30 mouse cellular contexts compared by ENCODE assay signal in genomic region chr14:27198490-27199089, GRCm38 (mm10).
A peak's percentile ranks its signal among the peaks of the same experiment; 100 is the strongest.
DNase-seq lines count a peak whose midpoint lies in the region; ATAC-seq and TF ChIP-seq lines count a peak whose summit lies in the region.
"Had no signal": no experiment of that assay in that cellular context is flagged by ENCODE, and none has a peak within 500 bp of the region (broad histone marks: within the 10 kb centered on the region; RNA-seq: fewer than 3 reads in every experiment).

No protein-coding gene starts in this region.

- no peaks in the 10 kb centered on the region for H3K36me3 ChIP-seq in myocyte (ENCODE audit: control insufficient read depth, insufficient read depth)
- H3K36me3 ChIP-seq in stomach, postnatal 0 days (ENCODE audit: control insufficient read depth, insufficient read depth, low read length) = no peaks in the 10 kb centered on the region
- H3K36me3 ChIP-seq: embryonic facial prominence, embryonic 12.5 days; embryonic facial prominence, embryonic 15.5 days; forebrain, embryonic 12.5 days; forebrain, embryonic 15.5 days; G1E; heart, embryonic 12.5 days; heart, embryonic 15.5 days; hindbrain, embryonic 10.5 days; intestine, embryonic 15.5 days had no signal

- no peaks in the 10 kb centered on the region for H3K79me2 ChIP-seq in myocyte (ENCODE audit: control insufficient read depth, insufficient read depth)

- ATAC-seq in CD4-positive, CD25-positive, alpha-beta regulatory T cell, adult 4 months = peak; percentile 85
- no peak for ATAC-seq in stomach, postnatal 0 days (ENCODE audit: low FRiP score, low TSS enrichment)
- ATAC-seq: forebrain, embryonic 15.5 days; hindbrain, postnatal 0 days; intestine, embryonic 15.5 days; Patski had no signal

- TF ChIP-seq EP300 in stomach, postnatal 0 days (optimal IDR thresholded peaks at IDR 0.05) = no peak

- no peak overlapping the region for H3ac ChIP-seq in myocyte (ENCODE audit: control insufficient read depth, insufficient read length)

- TF ChIP-seq CTCF in embryonic fibroblast, embryonic 13.5 days (IDR thresholded peaks at IDR 0.05; ENCODE audit: borderline replicate concordance, insufficient read depth, low read length) = no peak
- no peak for TF ChIP-seq CTCF in stomach, postnatal 0 days (IDR thresholded peaks at IDR 0.05; ENCODE audit: low read depth)

- WGBS in stomach, postnatal 0 days = 93% methylated on average over 5 of the region's 5 CpGs

- H3K27ac ChIP-seq in embryonic fibroblast, embryonic 13.5 days (ENCODE audit: insufficient read depth, low read length) = peak overlapping the region; percentile 58; the same call in 1 of the 2 replicates
- no peak overlapping the region for H3K27ac ChIP-seq in stomach, postnatal 0 days (replicated peaks)
- H3K27ac ChIP-seq: embryonic facial prominence, embryonic 12.5 days; embryonic facial prominence, embryonic 15.5 days; forebrain, embryonic 12.5 days; forebrain, embryonic 15.5 days; heart, embryonic 15.5 days; hindbrain, embryonic 10.5 days; hindbrain, embryonic 14.5 days; hindbrain, postnatal 0 days; intestine, embryonic 15.5 days had no signal

- peak overlapping the region; percentile 13 for H3K4me2 ChIP-seq in myocyte (ENCODE audit: low read depth)
- no peak overlapping the region for H3K4me2 ChIP-seq in stomach, postnatal 0 days (replicated peaks; ENCODE audit: low read depth)
- H3K4me2 ChIP-seq: embryonic facial prominence, embryonic 12.5 days; embryonic facial prominence, embryonic 15.5 days; forebrain, embryonic 12.5 days; forebrain, embryonic 15.5 days; heart, embryonic 12.5 days; heart, embryonic 15.5 days; hindbrain, embryonic 14.5 days; intestine, embryonic 15.5 days had no signal

- peak; percentile 49 for DNase-seq in CD4-positive helper T cell, adult 2 months (ENCODE audit: low read depth, low spot score)
- DNase-seq in layer of hippocampus, postnatal 10 days (ENCODE audit: low spot score in 2 of 2) = no peak
- DNase-seq in stomach, postnatal 0 days (ENCODE audit: low spot score) = no peak
- no peak for DNase-seq in heart, adult 11 months
- DNase-seq in ovary, postnatal 36 days (ENCODE audit: low spot score) = no peak
- DNase-seq: adrenal gland, adult 2 months; adrenal gland, postnatal 14 days; cerebellum, adult 11 months; cerebellum, adult 2 months; cerebellum, adult 9-11 months; cerebellum, postnatal 25 days; gastrocnemius, postnatal 36 days; heart, postnatal 10 days; heart, postnatal 36 days had no signal

- H3K9me3 ChIP-seq in stomach, postnatal 0 days (ENCODE audit: control insufficient read depth, low read length) = no peaks in the 10 kb centered on the region
- H3K9me3 ChIP-seq: embryonic facial prominence, embryonic 12.5 days; embryonic facial prominence, embryonic 15.5 days; forebrain, embryonic 12.5 days; forebrain, embryonic 15.5 days; G1E; heart, embryonic 12.5 days; heart, embryonic 15.5 days; hindbrain, embryonic 10.5 days; intestine, embryonic 15.5 days had no signal

- H3K9ac ChIP-seq in stomach, postnatal 0 days (ENCODE audit: low read length) = no peak overlapping the region
- H3K9ac ChIP-seq: embryonic facial prominence, embryonic 12.5 days; embryonic facial prominence, embryonic 15.5 days; forebrain, embryonic 12.5 days; forebrain, embryonic 15.5 days; heart, embryonic 12.5 days; heart, embryonic 15.5 days; hindbrain, embryonic 14.5 days; intestine, embryonic 15.5 days had no signal

- peaks cover 7% of the 10 kb centered on the region; the same call in 1 of the 2 replicates for H3K4me1 ChIP-seq in embryonic fibroblast, embryonic 13.5 days (ENCODE audit: control insufficient read depth, insufficient read depth, low read length)
- no peaks in the 10 kb centered on the region for H3K4me1 ChIP-seq in stomach, postnatal 0 days (replicated peaks; ENCODE audit: control insufficient read depth, insufficient read depth)
- H3K4me1 ChIP-seq: forebrain, embryonic 12.5 days; heart, embryonic 12.5 days; heart, embryonic 15.5 days; hindbrain, embryonic 10.5 days had no signal

- no peak overlapping the region for H3K4me3 ChIP-seq in embryonic fibroblast, embryonic 13.5 days (ENCODE audit: insufficient read depth, low read length)
- no peak overlapping the region for H3K4me3 ChIP-seq in myocyte
- no peak overlapping the region for H3K4me3 ChIP-seq in stomach, postnatal 0 days (ENCODE audit: low read depth, low read length)
- H3K4me3 ChIP-seq: embryonic facial prominence, embryonic 12.5 days; embryonic facial prominence, embryonic 15.5 days; erythroblast, embryonic 14.5 days; forebrain, embryonic 12.5 days; forebrain, embryonic 15.5 days; heart, embryonic 12.5 days; heart, embryonic 15.5 days; hindbrain, embryonic 10.5 days; intestine, embryonic 15.5 days had no signal

- no peak for TF ChIP-seq POLR2A in embryonic fibroblast, embryonic 13.5 days (IDR thresholded peaks at IDR 0.05; ENCODE audit: low read depth, low read length)
- TF ChIP-seq POLR2A in myocyte (IDR thresholded peaks at IDR 0.05; ENCODE audit: insufficient read length, low read depth) = no peak

- H3K27me3 ChIP-seq in myocyte (ENCODE audit: control insufficient read depth, insufficient read depth, insufficient read length) = no peaks in the 10 kb centered on the region
- H3K27me3 ChIP-seq in stomach, postnatal 0 days (ENCODE audit: control insufficient read depth, insufficient read depth, low read length) = no peaks in the 10 kb centered on the region
- H3K27me3 ChIP-seq: embryonic facial prominence, embryonic 12.5 days; embryonic facial prominence, embryonic 15.5 days; forebrain, embryonic 12.5 days; forebrain, embryonic 15.5 days; heart, embryonic 12.5 days; heart, embryonic 15.5 days; intestine, embryonic 15.5 days; Patski had no signal

TF ChIP-seq in myocyte, 11 proteins besides CTCF, POLR2A, EP300 and RAD21:
- no peak for TF ChIP-seq USF1 (IDR thresholded peaks at IDR 0.05; ENCODE audit: low read depth)
- no peak for TF ChIP-seq TCF3 (IDR thresholded peaks at IDR 0.05; ENCODE audit: insufficient read length, low read depth)
- no peak for TF ChIP-seq MAX (IDR thresholded peaks at IDR 0.05; ENCODE audit: low read depth)
